Mouse (Mus musculus): ENCODE measurements around the gene Gnaq.

- no peak for TF ChIP-seq GATA1 (IDR thresholded peaks at IDR 0.05; ENCODE audit: borderline replicate concordance, low read length)
- TF ChIP-seq FLI1 (IDR thresholded peaks at IDR 0.05; ENCODE audit: low read length): no peak
Measured at GRCm38 (mm10) chr19:16204776-16205680, 72.4 kb downstream of the Gnaq start.
